Mouse (Mus musculus): ENCODE data around the gene Cnpy1.

Cnpy1 gene

DNA sequence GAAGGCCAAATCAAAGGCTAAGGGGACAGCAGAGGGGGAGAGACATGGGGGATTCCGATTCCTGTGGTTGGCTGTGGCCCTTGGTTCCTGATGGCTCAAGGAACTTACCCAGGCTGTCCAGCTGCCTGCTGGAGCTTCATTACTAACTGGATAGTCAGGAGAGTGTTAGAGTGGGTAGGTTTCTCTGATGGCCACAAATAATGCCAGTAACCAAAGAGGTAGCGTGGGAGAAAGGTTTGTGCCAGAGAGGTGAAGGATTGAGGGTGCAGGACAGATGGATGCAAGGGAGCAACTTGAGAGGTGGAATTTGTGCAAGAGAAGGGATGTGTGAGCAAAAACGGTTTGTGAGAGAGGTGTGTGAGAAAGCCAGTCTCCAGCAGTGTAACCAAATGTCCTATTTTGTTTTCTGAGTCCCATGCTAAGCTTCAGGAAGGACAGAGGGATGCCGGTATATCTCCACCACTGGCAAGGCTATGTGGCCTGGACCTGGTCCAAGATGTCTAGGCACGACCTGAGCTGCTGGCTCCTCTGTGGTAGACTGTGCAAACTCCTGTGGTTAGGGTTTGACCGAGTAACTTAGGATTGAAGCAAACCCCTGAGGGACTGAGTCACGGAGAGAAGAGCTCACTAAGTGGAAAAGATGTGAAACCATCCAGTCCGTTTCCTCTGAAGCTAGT lies 2.0 kb downstream of the Cnpy1 start:
- in situ Hi-C loops (cut with MboI; ENCODE audit: unreplicated experiment in 2 of 2) = no loop called here

DNA sequence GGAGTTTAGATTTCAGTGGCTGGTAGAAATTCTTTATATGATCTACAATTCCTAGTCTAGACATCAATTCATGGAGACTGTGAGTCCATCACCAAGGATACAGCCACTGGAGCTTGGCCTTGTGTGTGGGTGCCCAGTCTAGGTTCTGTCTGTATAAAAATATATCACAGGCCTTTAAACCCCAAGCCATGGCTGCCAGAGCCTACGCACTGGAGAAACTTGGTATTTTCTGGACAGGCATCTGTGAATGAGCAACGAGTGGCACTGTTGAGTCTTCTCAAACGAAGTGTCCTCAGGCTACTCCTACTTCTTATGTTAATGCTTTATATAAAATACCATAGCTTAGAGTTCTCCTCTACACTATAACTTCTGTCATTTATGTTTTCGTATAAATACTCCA lies 4.2 kb downstream of the Cnpy1 start:
- in situ Hi-C loops (cut with MboI; ENCODE audit: unreplicated experiment in 2 of 2) = no loop called here

GRCm38 (mm10) chr5:28239829-28240228 lies 5.8 kb downstream of the Cnpy1 start:
- in situ Hi-C loops (cut with MboI; ENCODE audit: unreplicated experiment in 2 of 2) = no loop called here

DNA sequence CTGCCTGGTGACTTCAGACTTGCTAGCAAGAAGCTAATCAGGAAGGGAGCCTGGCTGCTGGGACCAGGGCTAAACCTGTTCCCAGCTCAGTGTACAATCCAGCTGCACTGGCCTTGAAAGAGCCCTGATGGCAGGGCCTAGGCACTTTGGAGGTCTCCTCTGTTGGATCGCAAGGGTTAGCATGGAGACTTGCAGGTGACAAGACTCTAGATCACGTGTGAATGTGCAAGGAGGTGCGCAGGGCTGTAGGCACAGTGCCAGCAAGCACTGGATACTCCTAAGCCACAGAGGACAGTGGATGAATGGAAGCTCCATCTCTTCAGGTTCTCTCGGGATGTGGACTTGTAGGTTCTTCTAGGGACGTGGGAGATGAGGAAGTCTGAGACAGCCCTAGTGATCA lies 6.7 kb downstream of the Cnpy1 start:
- in situ Hi-C loops (cut with MboI; ENCODE audit: unreplicated experiment in 2 of 2) = no loop called here

DNA sequence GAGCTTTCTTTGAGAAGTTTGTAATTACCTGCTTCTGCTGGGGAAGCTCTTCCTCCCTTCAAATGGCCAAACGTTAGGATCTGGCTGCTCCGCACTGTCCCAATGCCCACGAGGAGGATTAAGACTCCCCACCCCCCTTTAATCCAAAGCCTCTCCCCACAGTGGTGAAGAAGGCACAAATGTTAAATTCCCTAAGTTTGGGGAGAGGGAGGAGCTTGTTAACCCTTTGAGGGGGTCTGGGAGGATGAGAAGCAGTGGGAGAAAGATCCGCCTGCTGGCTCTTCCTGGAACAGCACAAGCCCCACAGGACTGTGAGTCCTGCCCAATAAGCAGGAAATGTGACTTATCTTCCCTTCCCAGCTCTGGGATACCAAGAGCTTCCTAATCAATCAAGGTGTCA lies 7.5 kb downstream of the Cnpy1 start:
- in situ Hi-C loops (cut with MboI; ENCODE audit: unreplicated experiment in 2 of 2) = no loop called here

DNA sequence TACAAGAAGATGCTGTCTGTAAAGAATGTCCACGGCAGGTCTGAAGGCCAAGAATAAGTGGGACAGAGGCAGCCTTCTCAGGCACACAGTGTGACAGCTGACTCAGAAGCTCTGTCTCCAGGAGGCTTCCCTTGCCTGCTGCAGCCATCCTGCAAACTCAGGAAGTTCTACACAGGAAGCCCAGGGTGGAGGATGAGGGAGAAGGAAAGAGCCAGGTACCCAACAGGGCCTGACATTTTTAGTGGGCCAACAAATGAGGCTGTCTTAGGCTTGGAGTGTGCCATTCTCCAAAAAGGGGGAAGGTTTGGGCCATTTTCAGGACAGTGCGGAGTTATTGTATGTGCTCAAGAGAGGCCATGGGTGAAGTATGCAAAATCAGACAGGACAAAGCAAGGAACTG lies 7.9 kb downstream of the Cnpy1 start:
- in situ Hi-C loops (cut with MboI; ENCODE audit: unreplicated experiment in 2 of 2) = no loop called here

GRCm38 (mm10) chr5:28237055-28237454 lies 8.6 kb downstream of the Cnpy1 start:
- in situ Hi-C loops (cut with MboI; ENCODE audit: unreplicated experiment in 2 of 2) = no loop called here

DNA sequence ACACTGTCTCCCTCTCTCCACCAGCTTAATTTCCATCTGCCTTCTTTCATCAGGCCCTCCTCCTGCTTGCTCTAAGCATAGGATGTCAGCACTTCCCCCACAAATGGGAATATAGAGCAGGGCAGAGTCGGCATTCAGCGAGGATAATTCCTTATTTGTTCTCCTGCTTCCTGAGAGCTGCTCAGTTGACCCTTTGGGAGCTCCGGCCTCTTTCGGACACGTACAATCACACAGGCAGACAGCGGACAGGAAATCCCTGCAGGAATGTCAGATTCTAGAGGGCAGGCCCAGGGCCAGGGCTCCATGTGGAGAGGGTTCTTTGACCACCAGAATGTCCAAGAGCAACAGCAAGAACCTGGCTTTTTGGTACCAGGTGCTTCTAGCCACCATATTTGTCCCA lies 9.5 kb downstream of the Cnpy1 start:
- in situ Hi-C loops (cut with MboI; ENCODE audit: unreplicated experiment in 2 of 2) = no loop called here

DNA sequence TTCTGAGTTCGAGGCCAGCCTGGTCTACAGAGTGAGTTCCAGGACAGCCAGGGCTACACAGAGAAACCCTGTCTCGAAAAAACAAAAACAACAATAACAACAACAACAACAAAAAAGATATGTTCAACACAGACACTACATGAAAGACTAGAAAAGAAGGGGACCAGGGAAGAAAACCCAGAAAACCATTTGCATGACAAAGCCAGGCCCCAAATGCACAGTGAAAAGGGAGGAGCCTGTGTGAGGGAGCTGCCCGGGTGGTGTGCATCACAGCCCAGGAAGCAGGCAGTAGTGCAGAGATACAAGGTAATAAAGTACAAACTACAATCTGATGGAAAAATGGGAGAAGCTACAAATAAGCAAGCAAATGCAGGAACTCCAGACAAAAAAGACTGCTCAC lies 13.5 kb downstream of the Cnpy1 start:
- in situ Hi-C loops (cut with MboI; ENCODE audit: unreplicated experiment in 2 of 2) = no loop called here

- in situ Hi-C loops (cut with MboI; ENCODE audit: unreplicated experiment in 2 of 2) = no loop called here
Measured at GRCm38 (mm10) chr5:28219596-28219995, 26.0 kb downstream of the Cnpy1 start.

DNA sequence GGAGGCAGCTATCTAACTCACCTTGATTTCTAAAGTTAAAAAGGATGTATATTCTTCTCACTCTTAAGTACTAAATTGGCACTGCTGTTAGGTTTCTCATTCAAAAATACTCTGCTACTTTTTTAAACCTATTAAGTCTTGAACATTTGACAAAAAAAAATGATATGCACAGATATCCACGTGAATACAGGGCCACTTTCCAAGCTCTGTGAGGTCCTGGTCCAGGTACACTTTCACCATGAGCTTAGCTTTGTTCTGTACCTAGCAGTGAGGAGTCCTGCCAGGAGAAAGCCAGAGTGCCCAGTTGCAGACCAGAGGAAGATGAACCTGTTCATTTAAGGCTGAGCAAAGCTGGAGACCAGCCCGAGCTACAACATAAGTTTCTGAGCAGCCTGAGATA lies 32.2 kb downstream of the Cnpy1 start:
- in situ Hi-C loops (cut with MboI; ENCODE audit: unreplicated experiment in 2 of 2) = no loop called here

DNA sequence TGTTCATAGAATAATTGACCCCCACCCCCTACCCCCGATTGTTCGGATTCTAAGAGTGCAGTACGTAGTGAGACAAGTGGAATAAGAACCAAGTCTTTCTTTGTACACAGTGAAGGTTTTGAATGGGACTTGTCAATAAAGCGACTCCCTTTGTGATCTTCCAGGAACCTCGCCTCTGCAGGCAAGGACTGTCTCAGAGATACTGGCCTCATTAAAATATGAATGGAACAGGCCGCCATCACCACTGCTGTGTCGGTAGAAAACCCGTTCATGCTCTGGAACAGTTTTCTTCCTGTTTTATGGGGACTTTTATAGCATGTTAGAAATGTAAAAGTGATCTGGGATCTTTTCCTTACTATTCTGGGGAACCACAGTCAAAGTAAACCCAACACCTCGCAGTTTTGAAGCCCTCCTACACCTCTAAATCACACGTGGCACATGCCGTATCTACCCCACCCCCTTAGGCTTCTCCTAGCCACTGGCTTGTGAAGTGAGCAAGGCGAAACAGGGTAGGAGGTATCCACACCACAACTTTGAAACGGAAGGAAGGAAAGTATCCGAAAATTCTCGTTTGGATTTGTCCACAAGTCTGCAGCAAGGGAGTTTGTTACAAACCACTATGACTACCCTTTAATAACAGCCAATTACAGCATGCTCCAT lies 33.8 kb downstream of the Cnpy1 start:
- in situ Hi-C loops (cut with MboI; ENCODE audit: unreplicated experiment in 2 of 2) = no loop called here

GRCm38 (mm10) chr5:28210591-28211550 lies 34.7 kb downstream of the Cnpy1 start:
- in situ Hi-C loops (cut with MboI; ENCODE audit: unreplicated experiment in 2 of 2) = no loop called here

DNA sequence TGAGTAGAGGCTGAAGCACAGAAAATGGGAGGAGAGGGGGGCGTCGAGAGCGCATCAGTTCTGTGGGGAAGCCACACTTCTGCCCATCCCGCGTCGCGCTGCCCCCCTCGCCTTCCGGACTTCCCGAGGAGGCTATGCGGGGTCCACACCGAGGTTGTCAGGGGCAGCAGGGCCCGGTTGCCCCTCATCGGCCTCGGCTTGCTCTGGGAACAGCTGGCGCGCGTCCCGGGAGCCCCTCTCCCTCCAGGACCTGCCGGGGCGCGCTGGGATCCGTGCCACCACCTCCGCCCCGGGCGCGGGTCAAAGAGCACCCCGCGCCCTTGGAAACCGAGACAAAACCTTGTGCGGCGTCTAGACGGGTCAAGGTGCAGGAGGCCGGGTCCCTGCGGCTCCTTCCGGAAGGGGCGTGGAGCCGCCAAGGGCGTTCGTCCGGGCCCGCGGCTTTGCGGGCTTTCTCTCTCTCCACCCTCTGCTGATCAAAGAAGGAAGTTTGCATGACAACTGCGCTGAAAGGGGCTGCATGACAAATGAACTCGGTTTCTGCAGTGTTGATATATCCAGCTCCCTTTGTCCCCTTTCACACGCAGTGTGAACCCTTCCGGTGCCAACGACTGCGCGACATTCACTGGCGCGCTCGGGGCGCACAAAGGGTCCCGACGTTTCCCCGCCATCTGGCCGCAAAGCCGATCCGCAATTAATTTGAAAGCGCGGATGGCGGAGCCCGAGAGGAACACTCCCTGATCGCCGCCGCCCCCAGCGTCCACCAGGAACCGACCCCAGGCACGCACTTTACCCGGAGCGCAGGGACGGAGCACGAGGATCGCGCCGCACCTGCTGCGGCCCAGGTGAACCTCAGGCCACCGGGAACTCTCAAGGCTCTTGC lies 35.8 kb downstream of the Cnpy1 start:
- in situ Hi-C loops (cut with MboI; ENCODE audit: unreplicated experiment in 2 of 2) = no loop called here

GRCm38 (mm10) chr5:28208726-28209520 lies 36.7 kb downstream of the Cnpy1 start:
- in situ Hi-C loops (cut with MboI; ENCODE audit: unreplicated experiment in 2 of 2) = no loop called here

- in situ Hi-C loops (cut with MboI; ENCODE audit: unreplicated experiment in 2 of 2) = no loop called here
Measured at GRCm38 (mm10) chr5:28207043-28207442, 38.6 kb downstream of the Cnpy1 start.

GRCm38 (mm10) chr5:28206448-28206847 lies 39.2 kb downstream of the Cnpy1 start:
- in situ Hi-C loops (cut with MboI; ENCODE audit: unreplicated experiment in 2 of 2) = no loop called here

- in situ Hi-C loops (cut with MboI; ENCODE audit: unreplicated experiment in 2 of 2) = no loop called here
Measured at GRCm38 (mm10) chr5:28204678-28205077, 40.9 kb downstream of the Cnpy1 start.

DNA sequence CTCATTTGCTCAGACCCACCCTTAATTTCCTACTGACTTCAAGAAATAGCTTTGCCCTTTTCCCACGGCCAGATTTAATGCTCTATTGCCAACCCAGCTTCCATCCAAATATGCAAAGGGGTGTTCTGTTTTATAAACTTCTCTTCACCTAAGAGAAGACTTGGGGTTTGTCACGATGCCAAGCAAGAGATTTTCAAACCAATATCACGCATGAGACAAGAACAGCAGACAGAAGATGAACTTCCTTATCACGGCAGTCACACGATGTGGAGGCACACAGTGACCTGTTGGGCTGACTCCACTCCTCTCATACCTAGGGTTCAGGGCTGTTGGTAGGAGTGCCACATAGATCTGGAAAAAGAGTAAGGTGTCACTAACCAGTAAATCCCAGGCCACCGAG lies 42.5 kb downstream of the Cnpy1 start:
- in situ Hi-C loops (cut with MboI; ENCODE audit: unreplicated experiment in 2 of 2) = no loop called here

Data from v-Abl transformed pro-B cells (cell line).